Mouse (Mus musculus): ENCODE results near the gene Scpep1. TPM values are rescaled to one million over a fixed set of nuclear protein-coding genes. Genes with fewer than 3 reads are reported as not detected.

Gene Scpep1
- polyA plus RNA-seq, 1 experiment from 2014 or later, result 88.7 TPM

GRCm38 (mm10) chr11:88941489-88941888 lies 13.8 kb downstream of the Scpep1 start:
- no peak overlapping the region for H3K4me2 ChIP-seq
- ATAC-seq (ENCODE audit: borderline replicate concordance, extremely low read depth, low FRiP score, low TSS enrichment), result no peak
- WGBS, result 74% methylated on average over 12 of the region's 12 CpGs
- no peak overlapping the region for H3K4me3 ChIP-seq
- no peaks in the 10 kb centered on the region for H3K4me1 ChIP-seq
- no peaks in the 10 kb centered on the region for H3K27me3 ChIP-seq
- no peak overlapping the region for H3K9ac ChIP-seq
- no peaks in the 10 kb centered on the region for H3K9me3 ChIP-seq
- peaks cover 14% of the 10 kb centered on the region; the same call in 1 of the 2 replicates for H3K36me3 ChIP-seq
- H3K27ac ChIP-seq, result no peak overlapping the region

GRCm38 (mm10) chr11:88939634-88940033 lies 15.6 kb downstream of the Scpep1 start:
- no peak for ATAC-seq (ENCODE audit: borderline replicate concordance, extremely low read depth, low FRiP score, low TSS enrichment)
- Histone ChIP-seq H3K36me3 (peaks cover 18% of the 10 kb centered on the region; the same call in 1 of the 2 replicates), H3K4me1 (no peaks in the 10 kb centered on the region), H3K27me3 (no peaks in the 10 kb centered on the region), H3K4me2 (no peak overlapping the region), H3K4me3 (no peak overlapping the region), H3K9ac (no peak overlapping the region), H3K27ac (no peak overlapping the region), H3K9me3 (no peaks in the 10 kb centered on the region)
- 90% methylated on average over 4 of the region's 4 CpGs for WGBS

- H3K4me2 ChIP-seq, result no peak overlapping the region
- no peaks in the 10 kb centered on the region for H3K4me1 ChIP-seq
- no peaks in the 10 kb centered on the region for H3K9me3 ChIP-seq
- no peak for ATAC-seq (ENCODE audit: borderline replicate concordance, extremely low read depth, low FRiP score, low TSS enrichment)
- no peak overlapping the region for H3K4me3 ChIP-seq
- H3K27ac ChIP-seq, result no peak overlapping the region
- WGBS, result 93% methylated on average over 2 of the region's 2 CpGs
- peaks cover 17% of the 10 kb centered on the region; the same call in 1 of the 2 replicates for H3K36me3 ChIP-seq
- no peaks in the 10 kb centered on the region for H3K27me3 ChIP-seq
- H3K9ac ChIP-seq, result no peak overlapping the region
Measured at GRCm38 (mm10) chr11:88938770-88939169, 16.5 kb downstream of the Scpep1 start.

- H3K27me3 ChIP-seq, result no peaks in the 10 kb centered on the region
- ATAC-seq (ENCODE audit: borderline replicate concordance, extremely low read depth, low FRiP score, low TSS enrichment), result no peak
- no peak overlapping the region for H3K4me3 ChIP-seq
- H3K9me3 ChIP-seq, result no peaks in the 10 kb centered on the region
- no peak overlapping the region for H3K4me2 ChIP-seq
- H3K27ac ChIP-seq, result no peak overlapping the region
- H3K9ac ChIP-seq, result no peak overlapping the region
- H3K36me3 ChIP-seq, result peaks cover 17% of the 10 kb centered on the region; the same call in 1 of the 2 replicates
- WGBS, result 76% methylated on average over 2 of the region's 2 CpGs
- H3K4me1 ChIP-seq, result no peaks in the 10 kb centered on the region
Measured at GRCm38 (mm10) chr11:88937886-88938285, 17.4 kb downstream of the Scpep1 start.

- Histone ChIP-seq H3K27me3 (no peaks in the 10 kb centered on the region), H3K4me1 (no peaks in the 10 kb centered on the region), H3K4me3 (no peak overlapping the region), H3K27ac (no peak overlapping the region), H3K9ac (no peak overlapping the region), H3K36me3 (peaks cover 16% of the 10 kb centered on the region; the same call in 1 of the 2 replicates), H3K4me2 (no peak overlapping the region), H3K9me3 (no peaks in the 10 kb centered on the region)
- no peak for ATAC-seq (ENCODE audit: borderline replicate concordance, extremely low read depth, low FRiP score, low TSS enrichment)
- WGBS, result 90% methylated on average over 19 of the region's 19 CpGs
Measured at GRCm38 (mm10) chr11:88934089-88935000, 20.9 kb downstream of the Scpep1 start.

- no peak for ATAC-seq (ENCODE audit: borderline replicate concordance, extremely low read depth, low FRiP score, low TSS enrichment)
- 86% methylated on average over 9 of the region's 9 CpGs for WGBS
- H3K4me3 ChIP-seq, result no peak overlapping the region
Measured at GRCm38 (mm10) chr11:88933030-88933429, 22.2 kb downstream of the Scpep1 start.

GRCm38 (mm10) chr11:88931692-88932530 lies 23.4 kb downstream of the Scpep1 start:
- no peak overlapping the region for H3K4me2 ChIP-seq
- ATAC-seq (ENCODE audit: borderline replicate concordance, extremely low read depth, low FRiP score, low TSS enrichment), result no peak
- H3K27me3 ChIP-seq, result no peaks in the 10 kb centered on the region
- H3K9ac ChIP-seq, result no peak overlapping the region
- no peak overlapping the region for H3K27ac ChIP-seq
- no peaks in the 10 kb centered on the region for H3K9me3 ChIP-seq
- no peak overlapping the region for H3K4me3 ChIP-seq
- no peaks in the 10 kb centered on the region for H3K4me1 ChIP-seq
- H3K36me3 ChIP-seq, result peaks cover 30% of the 10 kb centered on the region
- WGBS, result 83% methylated on average over 14 of the region's 14 CpGs

More at GRCm38 (mm10) chr11:88933030-88933429, 22.2 kb downstream of the Scpep1 start:
- Histone ChIP-seq H3K4me2 (no peak overlapping the region), H3K4me1 (no peaks in the 10 kb centered on the region), H3K27me3 (no peaks in the 10 kb centered on the region), H3K27ac (no peak overlapping the region), H3K9ac (no peak overlapping the region), H3K9me3 (no peaks in the 10 kb centered on the region), H3K36me3 (peaks cover 24% of the 10 kb centered on the region; the same call in 1 of the 2 replicates)

GRCm38 (mm10) chr11:88926566-88926965 lies 28.7 kb downstream of the Scpep1 start:
- no peak for ATAC-seq (ENCODE audit: borderline replicate concordance, extremely low read depth, low FRiP score, low TSS enrichment)
- Histone ChIP-seq H3K4me3 (no peak overlapping the region), H3K27me3 (no peaks in the 10 kb centered on the region), H3K9ac (no peak overlapping the region), H3K4me1 (no peaks in the 10 kb centered on the region), H3K36me3 (peaks cover 39% of the 10 kb centered on the region), H3K9me3 (no peaks in the 10 kb centered on the region), H3K27ac (no peak overlapping the region), H3K4me2 (no peak overlapping the region)
- 70% methylated on average over 5 of the region's 5 CpGs for WGBS

GRCm38 (mm10) chr11:88909388-88910036 lies 45.8 kb downstream of the Scpep1 start:
- no peak overlapping the region for H3K4me3 ChIP-seq
- peak overlapping the region; percentile 90 for H3K27ac ChIP-seq
- no peaks in the 10 kb centered on the region for H3K9me3 ChIP-seq
- H3K27me3 ChIP-seq, result no peaks in the 10 kb centered on the region
- H3K4me2 ChIP-seq, result no peak overlapping the region
- peaks cover 5% of the 10 kb centered on the region; the same call in 1 of the 2 replicates for H3K4me1 ChIP-seq
- 54% methylated on average over 8 of the region's 8 CpGs for WGBS
- no peak overlapping the region for H3K9ac ChIP-seq
- peak; percentile 59; the same call in 1 of the 2 replicates for ATAC-seq (ENCODE audit: borderline replicate concordance, extremely low read depth, low FRiP score, low TSS enrichment)
- H3K36me3 ChIP-seq, result no peaks in the 10 kb centered on the region

GRCm38 (mm10) chr11:88908557-88909211 lies 46.6 kb downstream of the Scpep1 start:
- Histone ChIP-seq H3K4me2 (no peak overlapping the region), H3K9me3 (no peaks in the 10 kb centered on the region), H3K4me3 (no peak overlapping the region), H3K9ac (no peak overlapping the region), H3K27ac (peak overlapping the region; percentile 90), H3K27me3 (no peaks in the 10 kb centered on the region), H3K4me1 (peaks cover 5% of the 10 kb centered on the region; the same call in 1 of the 2 replicates), H3K36me3 (no peaks in the 10 kb centered on the region)
- WGBS, result 76% methylated on average over 1 of the region's 1 CpGs
- ATAC-seq (ENCODE audit: borderline replicate concordance, extremely low read depth, low FRiP score, low TSS enrichment), result 0 out of 2 replicates have a peak, but pooled peaks have one; percentile 57

- H3K36me3 ChIP-seq, result no peaks in the 10 kb centered on the region
- H3K4me2 ChIP-seq, result no peak overlapping the region
- peaks cover 5% of the 10 kb centered on the region; the same call in 1 of the 2 replicates for H3K4me1 ChIP-seq
- no peak for ATAC-seq (ENCODE audit: borderline replicate concordance, extremely low read depth, low FRiP score, low TSS enrichment)
- no peaks in the 10 kb centered on the region for H3K27me3 ChIP-seq
- no peak overlapping the region for H3K9ac ChIP-seq
- H3K4me3 ChIP-seq, result no peak overlapping the region
- H3K9me3 ChIP-seq, result no peaks in the 10 kb centered on the region
- 92% methylated on average over 7 of the region's 7 CpGs for WGBS
- H3K27ac ChIP-seq, result no peak overlapping the region
Measured at GRCm38 (mm10) chr11:88907886-88908285, 47.4 kb downstream of the Scpep1 start.
